Mouse (Mus musculus): Measurements from ENCODE around the gene Arhgap45.

Arhgap45 gene

DNA sequence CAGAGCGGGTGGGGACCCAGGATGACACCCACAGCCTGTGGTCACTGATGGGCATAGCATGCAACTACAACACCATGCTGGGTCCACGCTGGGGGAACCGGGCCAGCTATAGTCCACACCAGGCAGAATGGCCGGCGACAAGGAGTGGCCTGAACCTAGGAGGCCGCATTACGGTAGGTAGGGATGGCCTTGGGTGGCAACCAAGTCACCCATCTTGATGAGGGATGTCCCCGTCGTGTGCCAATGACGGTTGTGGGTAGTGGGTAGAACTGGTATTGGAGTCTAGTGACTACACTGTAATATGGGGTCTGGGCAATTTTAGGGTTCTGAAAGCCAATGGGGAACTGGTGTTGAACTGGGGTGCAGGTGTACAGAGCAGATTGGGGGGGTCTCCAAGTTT is 478 bp downstream of the Arhgap45 start:
- no peak for DNase-seq (ENCODE audit: low spot score)

GRCm38 (mm10) chr10:80017361-80017760 is 908 bp downstream of the Arhgap45 start:
- DNase-seq (ENCODE audit: low spot score) = no peak

- DNase-seq (ENCODE audit: low spot score) = no peak
Measured at GRCm38 (mm10) chr10:80017771-80018170, 1.3 kb downstream of the Arhgap45 start.

DNA sequence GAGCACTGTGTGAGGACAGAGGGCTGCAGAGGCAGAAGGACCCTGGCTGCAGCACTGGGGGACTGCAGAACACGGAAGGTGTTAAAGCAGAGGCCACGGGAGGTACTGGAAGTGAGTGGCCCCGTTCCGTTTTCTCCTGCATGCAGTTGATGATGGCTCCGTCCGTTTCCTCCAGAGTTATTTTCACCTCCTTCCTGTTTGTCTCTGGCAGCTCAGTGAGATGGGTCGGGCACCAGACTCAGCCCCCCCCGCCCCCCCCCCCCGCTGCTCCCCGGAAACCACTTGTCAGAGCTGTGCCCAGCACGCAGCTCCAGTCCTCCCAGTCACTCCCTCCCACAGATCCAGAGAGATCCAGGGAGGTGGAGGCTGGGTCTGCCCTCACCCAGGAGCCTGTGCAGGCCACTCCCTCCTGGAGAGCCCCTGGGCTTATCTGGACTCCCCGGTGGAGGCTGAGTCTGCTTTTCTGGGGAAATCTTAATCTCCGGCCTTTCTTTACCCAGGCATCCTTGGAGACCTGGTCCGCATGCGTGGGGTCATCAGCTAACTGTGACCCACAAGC is 2.4 kb downstream of the Arhgap45 start:
- no peak for DNase-seq (ENCODE audit: low spot score)

DNA sequence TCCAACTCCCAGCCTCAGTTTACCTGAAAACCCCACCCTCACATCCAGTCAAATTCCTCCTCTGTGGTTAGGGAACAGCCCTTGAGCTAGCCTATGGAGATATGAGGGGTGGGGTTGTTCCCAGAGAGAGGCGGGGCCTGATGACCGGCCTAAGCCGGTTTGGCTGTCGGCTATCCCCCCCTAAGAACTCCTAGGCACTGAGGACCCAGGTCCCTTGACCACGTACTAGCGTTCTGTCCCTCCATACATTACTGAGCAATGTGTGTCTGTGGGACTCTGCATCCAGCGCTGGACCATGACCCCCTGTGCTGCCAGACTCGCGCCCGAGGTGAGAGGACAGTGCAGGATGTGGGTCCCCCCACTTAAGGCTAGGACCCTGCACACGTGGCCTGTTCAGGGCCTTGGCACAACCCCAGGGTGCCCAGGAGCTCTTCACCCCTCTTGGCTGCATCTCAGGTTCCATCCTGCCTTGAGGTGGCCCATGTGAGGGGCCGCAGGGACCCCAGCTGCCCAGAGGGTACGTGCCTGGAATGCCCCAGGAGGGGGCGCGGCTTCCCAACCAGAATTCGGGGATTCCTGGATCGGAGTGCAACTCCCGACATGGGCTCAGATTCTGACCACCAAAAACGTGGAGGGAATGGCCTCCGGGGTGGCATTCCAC is 3.1 kb downstream of the Arhgap45 start:
- no peak for DNase-seq (ENCODE audit: low spot score)

- DNase-seq (ENCODE audit: low spot score) = no peak
Measured at GRCm38 (mm10) chr10:80020191-80020590, 3.7 kb downstream of the Arhgap45 start.

DNA sequence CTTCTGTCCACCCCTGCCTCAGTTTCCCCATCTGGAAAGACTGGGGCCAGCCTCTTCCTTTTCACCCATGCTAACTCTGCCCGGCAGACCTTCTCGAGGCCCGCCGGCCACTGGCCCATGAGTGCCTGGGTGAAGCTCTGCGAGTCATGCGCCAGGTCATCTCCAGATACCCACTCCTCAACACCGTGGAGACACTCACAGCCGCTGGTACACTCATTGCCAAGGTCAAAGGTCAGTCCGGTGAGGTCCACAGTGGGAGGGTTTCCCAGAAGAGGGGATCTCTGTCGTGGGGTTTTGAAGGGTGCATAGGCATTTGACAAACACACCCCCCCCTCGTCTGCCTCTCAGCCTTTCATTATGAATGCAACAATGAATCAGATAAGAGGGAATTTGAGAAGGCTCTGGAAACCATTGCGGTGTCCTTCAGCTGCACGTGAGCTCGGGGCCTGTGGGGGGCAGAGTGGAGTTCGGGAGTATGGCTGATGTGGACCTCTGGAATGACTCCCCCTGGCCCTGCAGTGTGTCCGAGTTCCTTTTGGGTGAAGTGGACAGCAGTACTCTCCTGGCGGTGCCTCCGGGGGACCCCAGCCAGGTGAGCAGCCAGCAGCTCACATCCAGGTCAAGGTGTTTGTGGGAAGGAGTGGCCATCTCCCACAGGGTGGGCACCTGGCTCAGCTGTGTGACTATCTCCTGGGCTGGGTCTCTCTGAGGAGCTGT is 4.3 kb downstream of the Arhgap45 start:
- DNase-seq (ENCODE audit: low spot score) = no peak

GRCm38 (mm10) chr10:80021320-80021641 is 4.8 kb downstream of the Arhgap45 start:
- DNase-seq (ENCODE audit: low spot score) = no peak

GRCm38 (mm10) chr10:80022164-80022563 is 5.7 kb downstream of the Arhgap45 start:
- DNase-seq (ENCODE audit: low spot score) = no peak

DNA sequence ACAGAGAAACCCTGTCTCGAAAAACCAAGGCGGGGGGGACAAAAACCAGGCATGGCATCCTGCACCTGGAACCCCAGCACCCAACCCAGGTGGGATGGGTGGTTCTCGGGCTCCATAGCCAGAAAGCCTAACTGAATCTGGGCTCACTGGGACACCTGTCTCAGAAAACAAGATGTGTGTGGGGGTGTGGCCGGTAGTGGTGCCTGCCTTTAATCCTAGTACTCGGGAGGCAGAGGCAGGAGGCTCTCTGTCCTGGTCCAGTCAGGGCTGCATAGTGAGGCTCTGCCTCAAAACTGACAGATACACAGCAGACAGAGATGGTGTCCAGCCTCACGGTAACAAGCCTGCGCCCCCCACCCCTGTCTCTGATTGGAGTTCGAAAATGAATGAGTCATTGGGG is 6.4 kb downstream of the Arhgap45 start:
- DNase-seq (ENCODE audit: low spot score) = no peak

DNA sequence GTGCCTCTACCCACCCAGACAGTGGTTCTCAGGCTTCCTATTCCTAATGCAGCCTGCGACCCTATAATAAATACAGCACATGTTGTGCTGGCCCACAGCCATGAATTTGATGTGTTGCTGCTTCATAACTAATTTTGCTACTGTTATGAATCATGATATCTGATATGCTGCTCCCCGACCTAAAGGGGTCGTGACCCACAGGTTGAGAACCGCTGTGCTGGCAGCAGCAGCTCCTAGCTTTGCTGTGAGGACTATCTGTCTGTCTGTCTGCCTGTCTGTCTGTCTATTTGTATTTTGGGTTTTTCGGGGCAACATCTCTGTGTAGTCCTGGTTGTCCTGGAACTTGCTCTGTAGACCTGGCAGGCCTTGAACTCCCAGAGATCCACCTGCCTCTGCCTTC is 7.3 kb downstream of the Arhgap45 start:
- no peak for DNase-seq (ENCODE audit: low spot score)

DNA sequence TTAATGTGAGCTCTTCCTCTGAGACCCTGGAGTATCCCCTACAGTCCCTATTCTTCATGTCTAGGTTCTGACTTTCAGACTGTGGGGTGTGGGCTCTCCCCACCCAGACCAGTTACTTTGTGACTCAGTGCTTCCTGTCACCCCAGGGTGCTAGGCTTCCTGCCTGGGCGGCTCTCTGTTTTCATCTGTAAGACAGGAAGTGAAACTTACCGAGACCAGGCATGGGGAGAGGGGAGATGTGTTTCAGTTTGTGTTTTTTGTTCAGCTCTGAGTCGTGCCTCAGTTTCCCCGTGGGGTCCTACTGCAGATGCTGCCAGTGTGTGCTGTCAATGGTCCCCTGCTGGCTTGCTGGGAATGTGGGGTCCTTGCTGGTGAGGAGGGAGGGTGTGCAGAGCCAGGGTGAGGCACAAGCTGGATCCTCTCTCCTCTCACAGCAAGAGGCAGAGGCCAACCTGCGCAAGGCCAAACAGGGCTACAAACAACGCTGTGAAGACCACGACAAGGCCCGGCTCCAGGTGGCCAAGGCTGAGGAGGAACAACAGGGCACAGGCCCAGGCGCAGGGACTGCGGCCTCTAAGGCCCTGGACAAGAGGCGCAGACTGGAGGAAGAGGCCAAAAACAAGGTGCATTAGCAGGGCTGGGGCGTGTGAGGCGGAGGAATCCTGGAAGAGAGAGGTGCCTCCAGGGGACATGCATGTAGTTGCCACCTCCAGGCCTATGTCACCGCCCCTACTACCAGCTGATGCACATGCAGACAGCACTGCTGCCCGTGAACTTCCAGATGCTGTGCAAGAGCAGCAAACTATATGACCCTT is 8.0 kb downstream of the Arhgap45 start:
- no peak for DNase-seq (ENCODE audit: low spot score)

GRCm38 (mm10) chr10:80025044-80025347 is 8.5 kb downstream of the Arhgap45 start:
- DNase-seq (ENCODE audit: low spot score) = no peak

- DNase-seq (ENCODE audit: low spot score) = no peak
Measured at GRCm38 (mm10) chr10:80025463-80025862, 9.0 kb downstream of the Arhgap45 start.

DNA sequence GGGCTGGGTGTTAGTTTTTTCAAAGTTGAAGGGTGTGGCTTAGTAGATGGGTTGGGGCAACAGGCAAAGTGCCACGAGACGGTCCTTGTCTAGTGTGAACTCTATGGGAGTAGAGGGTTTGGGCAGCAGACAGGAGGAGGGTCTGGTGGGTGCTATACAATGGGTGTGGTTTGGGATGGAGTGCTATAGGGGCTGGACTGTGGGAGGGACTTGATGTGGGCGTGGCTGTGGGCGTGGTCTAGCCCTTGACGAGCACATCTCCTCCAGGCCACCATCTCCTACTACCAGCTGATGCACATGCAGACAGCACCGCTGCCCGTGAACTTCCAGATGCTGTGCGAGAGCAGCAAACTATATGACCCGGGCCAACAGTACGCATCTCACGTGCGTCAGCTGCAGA is 9.4 kb downstream of the Arhgap45 start:
- DNase-seq (ENCODE audit: low spot score) = no peak

DNA sequence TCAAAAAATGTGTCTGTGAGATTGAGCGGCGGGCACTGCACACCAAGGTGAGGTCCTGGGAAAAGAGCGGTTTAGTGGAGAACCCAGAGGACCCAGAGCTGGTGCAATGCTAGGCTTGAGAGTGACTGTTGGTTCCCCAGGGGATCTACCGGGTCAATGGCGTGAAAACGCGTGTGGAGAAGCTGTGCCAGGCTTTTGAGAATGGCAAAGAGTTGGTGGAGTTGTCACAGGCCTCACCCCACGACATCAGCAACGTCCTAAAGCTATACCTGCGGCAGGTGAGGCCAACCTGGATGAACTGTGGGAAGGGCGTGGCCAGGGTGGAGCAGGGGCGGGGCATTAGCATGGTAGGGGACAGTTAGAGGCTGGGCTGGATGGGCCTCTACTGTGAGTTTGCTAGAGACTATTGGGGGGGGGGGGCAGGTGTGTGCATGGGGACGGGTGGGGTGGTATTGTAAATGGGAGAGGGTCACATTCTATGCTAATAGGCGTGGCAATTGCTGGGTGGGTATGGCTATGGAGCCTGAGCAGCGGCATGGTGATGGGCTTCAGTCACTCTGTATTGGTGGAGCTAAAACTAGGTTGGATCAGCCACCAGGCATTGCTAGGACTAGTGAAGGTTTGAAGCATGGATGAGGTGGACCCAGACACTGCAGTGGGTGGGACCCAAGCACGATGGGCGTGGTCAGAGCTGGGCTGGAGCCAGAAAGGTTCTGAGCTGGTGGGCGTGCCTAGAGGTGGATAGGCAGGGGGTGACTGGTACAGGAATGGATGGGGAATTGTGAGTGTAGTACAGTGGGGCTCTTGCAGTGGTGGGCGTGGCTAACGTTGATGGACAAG is 11.4 kb downstream of the Arhgap45 start:
- DNase-seq (ENCODE audit: low spot score) = no peak

- no peak for DNase-seq (ENCODE audit: low spot score)
Measured at GRCm38 (mm10) chr10:80028521-80028846, 12.0 kb downstream of the Arhgap45 start.

DNA sequence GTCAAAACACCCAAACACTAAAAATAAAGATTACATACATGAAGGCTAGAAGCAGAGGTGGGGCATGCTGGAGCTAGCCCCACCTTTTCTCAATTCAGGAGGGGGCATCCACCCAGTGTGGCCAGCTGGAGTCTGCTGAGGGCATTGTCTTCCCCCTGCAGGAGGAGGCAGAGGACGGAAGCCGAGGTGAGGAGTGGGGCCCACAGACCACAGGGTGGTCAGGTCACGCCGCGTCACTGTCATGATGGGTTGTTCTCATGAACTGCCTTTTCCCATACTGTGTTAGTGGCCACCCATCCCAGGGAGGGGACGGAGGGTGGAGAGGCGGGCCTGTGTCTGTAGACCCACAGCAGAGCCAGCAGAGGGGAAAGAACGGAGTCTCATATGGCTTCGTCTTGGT is 13.7 kb downstream of the Arhgap45 start:
- no peak for DNase-seq (ENCODE audit: low spot score)

DNA sequence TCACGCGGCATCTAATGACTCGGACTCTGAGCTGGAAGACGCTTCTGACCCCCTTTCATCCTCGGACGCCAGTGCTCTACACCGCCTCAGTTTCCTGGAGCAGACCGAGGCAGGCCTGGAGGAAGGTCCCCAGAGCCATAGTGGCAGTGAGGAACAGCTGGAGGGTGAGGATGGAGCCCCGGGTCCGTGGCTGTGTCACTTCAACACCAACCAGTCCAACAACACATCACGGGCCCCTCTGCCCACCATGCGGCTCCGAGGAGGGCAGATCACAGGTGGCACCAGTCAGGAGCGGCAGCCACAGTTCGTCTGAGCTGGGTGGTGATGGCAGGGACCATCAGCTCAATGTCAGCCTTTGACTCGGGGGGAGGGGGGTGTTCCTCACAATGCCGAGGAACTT is 14.3 kb downstream of the Arhgap45 start:
- DNase-seq (ENCODE audit: low spot score) = no peak

DNA sequence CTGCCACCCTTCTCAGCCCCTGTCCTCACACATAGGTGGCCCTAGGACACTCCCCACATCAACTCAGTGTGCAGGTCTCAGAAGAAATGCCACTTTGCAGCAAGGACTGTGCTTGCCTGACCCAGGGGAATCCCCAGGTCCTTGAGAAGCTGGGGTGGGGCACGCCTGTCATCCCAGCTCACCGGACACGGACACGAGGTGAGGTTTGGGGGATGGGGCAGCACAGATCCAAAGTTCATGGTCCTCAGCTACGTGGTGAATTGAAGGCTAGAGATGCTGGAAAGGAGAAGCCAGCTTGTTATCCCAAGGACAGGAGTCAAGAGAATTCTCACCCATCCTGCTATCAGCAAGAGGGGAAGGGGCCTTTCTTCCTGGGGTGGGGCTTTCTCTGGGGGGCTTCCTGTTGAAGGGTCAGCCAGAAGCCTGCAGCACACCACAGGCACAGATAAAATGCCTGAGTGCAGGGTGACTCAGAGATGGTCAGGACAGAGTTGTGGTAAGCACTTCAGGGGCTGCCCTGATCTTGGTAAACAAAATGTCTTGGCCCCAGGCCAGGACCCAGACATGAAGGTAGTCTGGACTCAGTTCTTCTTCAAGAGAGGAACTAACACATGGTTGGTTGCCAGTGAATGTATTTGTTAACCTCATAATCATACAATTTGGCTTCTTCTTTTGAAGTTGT is 16.5 kb downstream of the Arhgap45 start:
- DNase-seq (ENCODE audit: low spot score) = no peak

GRCm38 (mm10) chr10:80033511-80034391 is 17.3 kb downstream of the Arhgap45 start:
- DNase-seq (ENCODE audit: low spot score) = no peak

All from left cerebral cortex, adult 11 months (tissue).